Comparison of ENCODE assay signal across 1 mouse cellular context in genomic region chr14:47723035-47723434, GRCm38 (mm10).
TF ChIP-seq lines count a peak whose summit lies in the region.

No protein-coding gene starts in this region.

TF ChIP-seq in CH12.LX, 34 proteins besides CTCF, POLR2A, EP300 and RAD21 (continued from another document):
- no peak for TF ChIP-seq ZC3H11A (IDR thresholded peaks at IDR 0.05; ENCODE audit: low read depth, low read length)
